Mouse (Mus musculus): ENCODE data around the gene Pik3c2g.

The Pik3c2g gene

DNA sequence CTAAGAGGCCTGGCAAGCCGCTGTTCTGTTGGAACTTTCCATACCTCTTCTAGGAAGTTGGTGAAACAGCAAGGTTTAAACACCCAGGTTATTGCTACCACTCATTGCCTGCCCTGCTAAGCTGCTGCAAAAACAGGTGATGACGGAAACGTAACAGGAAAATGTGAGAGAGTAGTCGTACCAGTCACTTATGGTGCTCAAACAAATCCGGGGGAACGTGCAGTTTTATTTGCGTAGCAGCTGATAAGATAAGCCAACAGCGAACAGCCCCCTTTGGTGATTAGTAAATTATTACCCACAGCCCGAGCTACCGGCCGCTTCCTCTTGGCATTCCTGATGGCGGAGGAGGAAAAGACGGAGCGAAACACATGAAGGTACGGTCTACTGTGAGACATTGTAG is at the start of gene Pik3c2g:
Gene Pik3c2g (plus strand): TSS at position 330 of the 400 bp plus-strand sequence.
- DNase-seq (ENCODE audit: low spot score): no peak

DNA sequence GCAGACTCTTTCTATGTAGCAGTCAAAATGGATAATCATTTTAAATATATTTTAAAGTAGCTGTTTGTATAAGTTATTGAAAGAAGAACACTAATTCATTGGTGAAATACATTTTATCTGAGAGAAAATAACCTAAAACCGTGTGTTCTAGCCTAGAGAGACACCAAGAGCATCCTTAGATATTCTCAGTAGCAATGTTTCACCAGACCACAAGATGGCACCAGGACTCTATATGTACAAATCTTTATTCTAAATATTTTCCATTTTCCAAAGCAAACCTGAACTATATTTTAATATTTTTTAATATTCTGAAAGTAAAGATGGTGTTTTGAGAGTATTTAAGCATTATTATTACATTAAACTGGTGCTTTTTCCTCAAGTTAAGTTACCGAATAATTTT is 48.6 kb upstream of the Pik3c2g start:
- DNase-seq (ENCODE audit: low spot score): no peak

DNA sequence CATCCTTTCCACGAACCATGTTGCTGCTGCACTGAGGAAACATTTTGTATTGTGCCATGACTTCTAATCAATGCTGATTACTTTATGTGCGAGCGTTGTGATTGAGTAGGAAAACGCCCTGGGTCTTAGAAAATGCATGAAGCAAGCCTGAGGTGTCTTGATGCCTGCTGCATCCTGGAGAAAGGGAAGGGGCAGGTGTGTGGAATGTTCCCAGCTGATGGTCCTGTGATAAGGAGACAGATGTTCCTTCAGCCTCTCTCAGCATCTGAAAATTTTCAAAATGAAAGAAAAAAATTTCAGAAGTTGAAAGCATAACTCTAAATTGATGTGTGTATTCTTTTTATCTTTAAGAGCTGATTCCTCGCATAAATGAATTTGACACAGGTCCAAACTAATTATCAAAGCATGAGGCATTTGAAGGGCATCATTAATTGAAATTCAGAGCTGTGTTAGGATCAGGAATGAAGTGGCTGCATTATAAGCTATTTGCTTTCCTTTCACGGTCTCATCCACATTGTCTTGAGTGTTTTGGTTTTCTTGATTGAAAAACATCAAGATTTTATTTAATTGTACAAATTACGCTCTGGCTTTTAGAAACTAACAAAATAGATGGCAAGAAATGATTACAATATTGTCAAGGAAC is 31.4 kb upstream of the Pik3c2g start:
- no peak for DNase-seq (ENCODE audit: low spot score)

DNA sequence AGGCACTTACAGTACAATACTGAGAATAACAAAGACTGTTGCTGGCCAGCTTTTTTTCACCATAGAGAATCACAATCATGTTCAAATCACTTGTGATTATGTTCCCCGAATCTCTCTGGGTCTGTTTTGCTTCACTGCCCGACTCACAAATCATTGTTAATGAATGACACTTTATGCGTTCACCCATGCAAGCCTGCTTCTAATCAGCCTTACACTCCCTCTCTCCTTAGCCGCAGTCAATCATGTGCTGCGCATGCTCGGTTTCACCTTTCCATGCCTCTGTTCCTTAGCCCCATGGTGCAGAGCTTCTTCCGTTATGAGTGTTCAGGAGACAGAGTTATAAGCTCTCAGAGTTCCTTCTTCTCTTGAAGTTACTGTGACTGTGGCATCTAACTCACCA is 17.8 kb upstream of the Pik3c2g start:
- DNase-seq (ENCODE audit: low spot score): no peak

DNA sequence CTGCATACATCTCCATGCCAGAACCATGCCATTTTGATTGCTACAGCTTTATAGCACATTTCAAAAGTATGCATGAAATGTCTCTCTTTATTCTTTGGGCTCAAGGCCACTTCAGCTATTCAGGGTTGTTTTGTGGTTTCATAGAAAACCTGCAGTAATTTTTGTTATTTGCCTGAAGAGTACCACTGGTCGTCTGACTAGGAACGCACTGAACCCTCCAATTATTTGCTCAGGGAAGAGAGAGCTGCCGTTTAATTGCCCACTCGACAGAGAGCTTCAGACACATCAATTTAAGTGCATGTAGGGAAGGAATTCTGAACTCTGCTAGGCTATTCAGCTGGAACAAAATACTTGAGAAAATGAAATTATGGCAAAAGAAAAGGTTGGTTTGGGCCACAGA is 11.2 kb upstream of the Pik3c2g start:
- no peak for DNase-seq (ENCODE audit: low spot score)

DNA sequence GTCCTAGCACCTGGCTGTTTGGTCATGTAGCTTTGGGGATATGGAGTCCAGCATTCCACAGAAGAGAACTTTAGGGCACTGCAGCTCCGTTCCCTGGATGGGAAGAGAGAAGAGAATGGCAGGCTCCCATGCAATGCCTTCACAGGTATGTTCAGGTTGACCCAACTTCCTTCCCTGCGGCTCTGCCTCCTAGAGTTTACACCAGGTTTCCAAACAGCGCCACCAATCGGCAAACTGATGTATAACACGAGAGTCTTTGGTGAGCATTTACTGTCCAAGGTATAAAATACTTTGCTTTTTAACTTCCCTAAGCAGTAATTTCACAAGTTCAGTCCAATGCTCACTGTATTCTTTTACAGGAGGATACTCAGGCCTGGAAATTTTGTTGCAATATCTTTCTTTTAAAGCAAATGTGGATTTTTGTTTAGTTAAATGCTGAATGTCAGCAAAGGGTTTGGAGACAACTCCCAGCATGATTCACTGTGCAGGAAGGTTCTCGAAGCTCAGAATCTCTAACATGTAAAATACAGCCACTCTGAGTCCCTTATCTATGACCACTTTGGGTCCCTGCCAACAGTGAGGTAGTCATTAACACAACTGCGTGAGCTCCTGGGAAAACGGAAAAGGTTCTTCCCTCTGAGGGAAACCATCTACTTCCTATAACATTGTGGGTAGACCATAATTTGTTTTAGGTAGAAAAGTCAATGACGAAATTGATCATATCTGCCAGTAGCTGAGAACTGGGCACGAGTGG is 10.6 kb upstream of the Pik3c2g start:
- DNase-seq (ENCODE audit: low spot score): no peak

DNA sequence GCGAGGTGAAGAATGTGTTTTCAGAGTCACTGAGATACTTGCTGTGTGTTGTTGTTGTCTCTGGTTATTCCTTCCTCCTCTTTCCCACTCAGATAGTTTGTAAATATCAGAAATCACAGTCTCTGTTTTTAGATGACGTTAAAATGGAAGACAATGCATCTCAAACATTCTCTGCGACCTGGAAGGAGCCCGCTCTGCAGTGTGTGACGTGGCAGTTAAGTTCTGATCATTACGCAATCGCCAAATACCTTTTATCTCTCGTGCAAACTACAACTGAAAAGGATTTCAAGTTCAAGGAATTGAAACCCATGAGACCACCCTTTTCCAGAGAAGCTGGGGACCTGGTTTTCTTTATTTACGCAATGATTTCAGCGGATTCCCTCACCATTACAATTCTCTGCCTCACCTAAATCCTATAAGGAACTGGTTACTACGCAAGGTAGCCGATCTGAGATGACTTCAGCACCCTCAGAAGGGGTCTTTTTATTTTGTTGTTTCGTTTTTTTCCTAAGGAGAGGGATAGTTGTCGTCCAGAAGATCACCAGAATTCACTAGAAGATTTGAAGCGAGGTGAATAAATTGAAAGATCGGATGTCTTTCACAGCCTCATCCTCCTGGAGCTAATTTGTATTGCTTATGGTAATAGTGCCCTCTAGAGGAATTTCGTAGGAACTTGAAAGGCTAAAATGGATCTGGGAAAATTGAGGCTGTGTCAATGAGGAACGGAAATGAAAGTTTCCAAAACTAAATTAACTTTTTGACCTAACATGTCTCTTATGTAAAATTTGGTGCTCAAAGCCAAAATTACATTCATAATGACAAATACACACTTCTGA is 9.8 kb upstream of the Pik3c2g start:
- DNase-seq (ENCODE audit: low spot score): no peak

DNA sequence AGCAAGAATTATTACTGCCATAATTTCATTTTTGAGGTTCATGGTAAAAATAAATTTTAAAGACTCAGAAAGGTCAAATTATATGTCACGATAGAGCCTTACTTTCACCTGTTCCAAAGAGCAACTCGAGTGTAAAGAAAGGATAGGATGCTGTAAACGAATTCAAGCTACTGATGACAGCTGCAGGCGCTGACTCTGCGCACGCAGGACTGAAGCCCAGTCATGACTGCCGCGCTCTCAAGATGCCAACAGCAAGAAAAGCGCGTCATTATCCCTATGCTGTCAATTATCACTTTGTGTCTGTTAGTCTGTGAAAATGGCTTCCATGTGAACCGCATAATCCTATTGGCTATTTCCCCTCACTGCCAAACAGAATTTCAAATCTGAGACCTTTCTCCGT is 457 bp downstream of the Pik3c2g start:
- DNase-seq (ENCODE audit: low spot score): no peak

DNA sequence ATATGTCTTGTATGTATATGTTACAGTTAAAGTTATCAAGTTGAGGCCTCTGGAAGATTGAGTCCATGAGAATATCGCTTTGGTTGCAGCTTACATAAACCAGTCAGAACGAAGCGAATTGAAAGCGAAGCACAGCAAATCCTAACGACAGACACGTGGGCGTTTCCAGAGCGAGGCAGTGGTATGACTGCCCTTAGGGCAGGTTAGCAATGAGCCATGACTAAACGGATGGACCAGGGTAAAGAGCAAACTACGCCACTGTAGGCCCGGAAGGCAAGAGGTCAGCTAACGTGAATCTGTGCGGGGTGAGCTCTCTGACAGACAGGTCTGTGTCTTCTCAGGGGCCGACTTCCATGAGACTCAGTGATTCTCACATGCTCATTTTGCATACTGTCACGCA is 1.4 kb downstream of the Pik3c2g start:
- no peak for DNase-seq (ENCODE audit: low spot score)

DNA sequence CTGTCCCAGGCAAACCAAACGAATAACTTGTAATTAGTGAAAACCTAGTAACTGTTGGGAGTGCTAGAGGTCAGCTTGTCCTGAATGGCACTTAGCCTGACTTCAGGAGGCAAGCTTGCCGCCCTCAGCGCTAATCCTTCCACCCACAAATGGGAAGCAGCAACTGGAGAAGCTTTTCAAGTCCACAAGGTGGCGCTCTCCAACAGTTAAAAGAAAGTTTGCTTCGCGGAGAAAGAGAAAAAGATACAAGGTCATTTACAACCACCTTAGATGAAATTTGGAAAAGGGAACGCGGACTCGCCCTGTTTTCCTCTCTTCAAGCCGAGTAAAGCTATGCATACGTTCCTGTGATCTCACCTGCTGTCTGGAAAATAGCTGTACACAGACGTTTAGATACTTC is 2.3 kb downstream of the Pik3c2g start:
- peak; percentile 20 for DNase-seq (ENCODE audit: low spot score)

DNA sequence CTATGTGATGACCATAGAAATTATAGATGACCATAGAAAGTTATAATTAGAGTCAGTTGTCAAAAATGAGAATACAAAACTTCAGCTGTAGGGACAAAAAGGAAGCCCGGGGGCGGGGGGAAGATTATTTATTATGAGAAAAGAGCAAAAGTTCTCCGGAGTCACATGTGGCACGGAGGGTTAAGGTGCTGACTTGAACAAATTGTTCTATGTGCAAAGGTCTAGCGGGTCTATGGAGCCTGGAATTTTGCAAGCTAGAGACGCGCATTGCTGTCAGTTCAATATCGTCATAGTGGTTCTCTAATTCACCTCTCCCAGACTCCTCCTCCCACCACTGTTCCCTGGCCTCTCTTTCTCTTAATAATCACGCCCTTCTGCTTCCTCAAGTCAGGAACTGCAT is 2.8 kb downstream of the Pik3c2g start:
- no peak for DNase-seq (ENCODE audit: low spot score)

DNA sequence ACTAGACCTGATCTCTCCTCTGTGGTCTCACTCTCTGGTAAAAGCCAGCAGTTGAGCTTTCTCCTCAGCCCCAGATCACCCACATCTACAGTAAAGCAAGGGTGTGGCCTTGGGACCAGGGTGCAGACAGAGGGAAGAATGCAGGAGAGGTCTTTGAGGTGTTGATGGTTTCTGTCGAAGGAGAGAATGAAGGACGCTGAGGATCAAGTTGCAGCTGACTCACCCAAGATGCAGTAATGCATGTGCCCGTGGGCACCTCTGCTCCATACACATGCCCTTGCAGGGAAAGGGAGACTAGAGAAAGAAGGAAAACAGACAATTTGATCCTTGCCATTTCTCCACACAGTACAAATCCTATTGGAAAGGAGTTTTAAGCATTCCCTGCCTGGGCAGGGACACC is 5.1 kb downstream of the Pik3c2g start:
- DNase-seq (ENCODE audit: low spot score): no peak

DNA sequence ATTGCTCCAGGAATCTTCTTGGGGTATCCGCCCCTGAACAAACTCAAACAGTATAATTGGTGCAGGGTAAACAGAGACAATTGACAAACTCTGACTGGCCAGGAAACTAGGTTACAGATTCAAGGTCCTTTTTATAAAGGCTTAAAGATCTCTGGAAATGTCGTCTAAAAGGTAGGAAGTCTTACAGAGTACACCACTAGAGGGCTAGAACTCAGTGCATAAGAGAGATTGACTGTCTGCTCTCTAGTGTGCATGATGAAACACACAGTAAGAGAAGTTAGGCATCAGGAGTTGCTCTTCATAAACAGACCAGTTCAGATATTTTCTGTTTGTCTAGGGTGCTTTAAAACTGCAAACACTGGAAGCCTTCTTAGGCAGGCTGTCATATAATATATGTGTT is 9.4 kb downstream of the Pik3c2g start:
- no peak for DNase-seq (ENCODE audit: low spot score)

DNA sequence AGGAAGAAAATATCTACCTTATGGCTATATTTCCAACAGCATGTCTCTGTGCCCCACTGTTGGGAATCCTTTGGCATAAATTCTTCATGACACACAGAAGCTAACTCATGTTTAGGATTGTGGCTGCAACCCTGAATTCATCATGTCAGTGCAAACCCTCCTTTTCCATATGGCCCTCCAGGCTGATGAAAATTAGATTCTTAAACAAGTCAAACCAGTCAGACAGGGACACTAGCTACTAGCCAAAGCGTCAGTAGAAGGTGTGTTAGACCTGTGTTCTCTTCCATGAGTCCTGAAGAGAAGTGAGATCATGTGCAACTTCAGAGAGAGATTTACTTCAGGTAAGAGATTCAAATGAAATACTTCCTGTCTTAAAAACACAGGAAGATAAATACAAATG is 12.2 kb downstream of the Pik3c2g start:
- no peak for DNase-seq (ENCODE audit: low spot score)

DNA sequence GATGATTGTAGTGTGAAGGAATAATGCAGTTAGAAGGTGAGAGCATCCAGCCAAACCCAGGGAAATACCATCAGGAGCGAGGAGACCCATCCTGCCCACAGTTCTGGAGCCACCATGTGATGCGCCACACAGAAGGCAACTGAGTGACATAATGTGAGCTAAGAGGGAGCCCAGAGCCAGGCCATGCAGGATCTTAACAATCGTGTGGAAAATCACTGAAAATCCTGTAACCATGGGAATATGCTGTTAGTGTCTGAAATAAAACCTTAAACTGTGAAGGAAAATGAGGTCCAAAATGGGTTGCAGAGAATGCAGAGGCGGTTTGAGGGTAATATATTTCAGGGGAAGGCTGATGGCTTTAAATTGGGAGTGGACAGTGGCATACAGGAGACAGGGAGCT is 31.8 kb downstream of the Pik3c2g start:
- DNase-seq (ENCODE audit: low spot score): no peak

DNA sequence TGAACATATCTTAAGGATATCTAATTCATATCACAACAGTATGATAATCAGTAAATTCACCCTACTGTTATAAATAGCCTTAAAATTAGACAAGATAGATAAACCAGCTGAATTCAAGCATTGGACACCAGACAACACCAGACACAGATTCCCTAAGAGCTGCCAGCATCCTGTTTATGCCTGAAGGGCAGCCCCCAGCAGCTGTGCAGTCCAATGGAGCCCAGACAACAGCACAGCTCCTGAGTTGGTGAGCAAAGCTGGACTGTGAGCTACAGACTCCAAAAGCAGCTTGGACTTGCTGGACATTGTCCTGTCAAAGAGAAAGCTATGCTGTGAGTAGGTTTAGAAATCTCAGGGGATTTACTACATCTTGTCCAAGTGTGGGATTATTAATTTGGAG is 37.7 kb downstream of the Pik3c2g start:
- DNase-seq (ENCODE audit: low spot score): no peak

DNA sequence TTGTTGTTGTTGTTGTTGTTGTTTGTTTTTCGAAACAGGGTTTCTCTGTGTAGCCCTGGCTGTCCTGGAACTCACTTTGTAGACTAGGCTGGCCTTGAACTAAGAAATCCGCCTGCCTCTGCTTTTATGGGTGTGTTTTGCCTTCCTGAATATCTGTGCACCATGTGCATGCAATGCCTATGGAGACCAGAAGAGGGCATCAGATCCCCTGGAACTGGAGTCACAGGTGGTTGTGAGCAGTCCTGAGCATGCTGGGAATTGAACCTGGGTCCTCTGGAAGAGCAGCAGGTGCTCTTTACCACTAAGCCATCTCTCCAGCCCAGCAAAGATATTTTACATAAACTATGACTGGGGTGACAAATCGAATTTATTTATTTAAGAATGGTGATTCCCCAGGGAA is 47.5 kb downstream of the Pik3c2g start:
- no peak for DNase-seq (ENCODE audit: low spot score)

DNA sequence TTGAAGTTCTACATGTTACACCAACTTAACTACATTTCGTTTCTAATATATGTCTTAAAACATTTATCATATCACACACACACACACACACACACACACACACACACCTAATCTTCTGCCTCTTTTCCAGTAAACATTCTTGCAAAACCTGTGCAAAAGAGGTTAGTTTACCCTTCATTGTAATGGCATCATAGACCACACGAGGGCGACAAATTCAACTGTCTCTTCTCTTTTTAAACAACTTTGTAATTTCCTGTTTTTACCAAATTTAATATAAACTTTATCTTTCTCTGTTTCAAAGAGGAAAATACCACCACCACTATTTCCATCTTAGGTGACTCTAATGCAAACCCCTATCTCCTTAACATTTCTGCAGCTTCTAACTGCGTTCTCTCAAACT is 68.4 kb downstream of the Pik3c2g start:
- no peak for DNase-seq (ENCODE audit: low spot score)

DNA sequence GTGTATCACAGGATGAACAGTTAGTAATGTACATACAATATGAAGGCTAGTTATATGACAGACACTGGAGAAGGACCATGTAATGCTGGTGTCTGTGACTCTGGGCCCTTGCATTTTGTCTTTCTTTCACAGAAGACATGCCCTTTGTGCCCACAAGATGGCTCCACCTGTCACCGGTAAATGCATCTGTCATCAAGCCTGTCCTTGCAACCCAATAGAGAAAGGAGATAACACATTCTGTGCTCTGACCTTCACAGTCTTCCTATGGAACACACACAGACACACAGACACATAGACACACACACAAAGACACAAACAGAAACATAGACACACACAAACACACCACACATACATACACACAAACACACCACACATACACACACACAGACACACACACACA is 75.4 kb downstream of the Pik3c2g start:
- DNase-seq (ENCODE audit: low spot score): no peak

DNA sequence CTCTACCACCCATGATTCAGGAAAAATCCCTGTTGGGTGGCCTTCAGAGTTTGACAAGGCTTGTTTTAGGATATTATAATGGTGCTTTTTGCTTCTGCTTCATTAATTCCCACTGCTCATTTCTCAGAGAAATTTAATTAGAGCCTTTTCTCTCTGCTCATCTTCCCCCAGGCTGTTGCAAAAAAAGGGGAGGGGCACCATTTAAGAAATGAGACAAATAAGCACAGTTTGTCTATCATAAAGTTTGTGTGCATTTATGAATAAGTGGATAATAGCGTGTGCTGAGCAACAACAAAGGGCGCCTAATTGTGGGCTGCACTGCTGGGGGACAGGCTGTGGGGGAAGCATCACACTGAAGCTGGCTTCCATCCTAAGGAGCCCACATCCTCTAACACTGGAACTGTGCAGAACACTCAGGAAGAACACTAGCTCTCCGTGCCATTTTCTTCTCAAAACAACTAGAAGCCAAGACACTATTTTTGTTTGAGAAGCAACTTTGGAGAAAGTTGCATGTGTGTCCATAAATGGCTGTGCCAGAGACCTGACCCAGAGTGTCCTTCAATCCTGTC is 131.5 kb downstream of the Pik3c2g start:
- DNase-seq (ENCODE audit: low spot score): no peak

DNA sequence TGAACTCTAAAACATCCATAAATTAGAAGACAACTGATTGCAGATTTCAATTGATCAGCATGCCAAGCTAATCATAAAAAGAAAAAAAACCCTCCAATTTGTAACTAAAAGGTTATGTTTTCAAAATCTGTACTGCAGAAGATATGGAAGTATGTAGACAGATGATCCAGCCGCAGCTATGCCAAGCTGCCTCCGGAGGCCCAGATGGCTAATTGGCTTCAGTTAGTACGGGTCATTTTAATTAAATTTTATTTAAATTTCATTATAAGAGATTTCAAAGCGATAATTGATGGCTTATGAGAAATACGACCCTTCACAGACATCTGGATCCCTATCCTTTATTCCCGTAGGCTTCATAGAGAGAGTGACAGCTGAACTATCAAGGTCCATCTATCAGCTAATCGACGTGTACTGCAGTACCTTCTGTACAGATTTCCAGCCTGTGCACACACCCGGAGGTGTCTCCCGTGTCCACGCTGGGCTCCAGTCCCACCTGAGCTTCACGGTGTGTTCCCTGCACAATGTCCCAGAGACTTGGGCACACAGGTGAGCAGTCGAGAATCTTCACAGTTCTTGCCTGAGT is 132.7 kb downstream of the Pik3c2g start:
- DNase-seq (ENCODE audit: low spot score): no peak

All from c-Kit-positive CD71-positive TER-119-positive erythroid progenitor cells, embryonic 14.5 days (primary cell).